Mouse (Mus musculus): Measurements from ENCODE around the gene Frmd4a.

The Frmd4a gene

DNA sequence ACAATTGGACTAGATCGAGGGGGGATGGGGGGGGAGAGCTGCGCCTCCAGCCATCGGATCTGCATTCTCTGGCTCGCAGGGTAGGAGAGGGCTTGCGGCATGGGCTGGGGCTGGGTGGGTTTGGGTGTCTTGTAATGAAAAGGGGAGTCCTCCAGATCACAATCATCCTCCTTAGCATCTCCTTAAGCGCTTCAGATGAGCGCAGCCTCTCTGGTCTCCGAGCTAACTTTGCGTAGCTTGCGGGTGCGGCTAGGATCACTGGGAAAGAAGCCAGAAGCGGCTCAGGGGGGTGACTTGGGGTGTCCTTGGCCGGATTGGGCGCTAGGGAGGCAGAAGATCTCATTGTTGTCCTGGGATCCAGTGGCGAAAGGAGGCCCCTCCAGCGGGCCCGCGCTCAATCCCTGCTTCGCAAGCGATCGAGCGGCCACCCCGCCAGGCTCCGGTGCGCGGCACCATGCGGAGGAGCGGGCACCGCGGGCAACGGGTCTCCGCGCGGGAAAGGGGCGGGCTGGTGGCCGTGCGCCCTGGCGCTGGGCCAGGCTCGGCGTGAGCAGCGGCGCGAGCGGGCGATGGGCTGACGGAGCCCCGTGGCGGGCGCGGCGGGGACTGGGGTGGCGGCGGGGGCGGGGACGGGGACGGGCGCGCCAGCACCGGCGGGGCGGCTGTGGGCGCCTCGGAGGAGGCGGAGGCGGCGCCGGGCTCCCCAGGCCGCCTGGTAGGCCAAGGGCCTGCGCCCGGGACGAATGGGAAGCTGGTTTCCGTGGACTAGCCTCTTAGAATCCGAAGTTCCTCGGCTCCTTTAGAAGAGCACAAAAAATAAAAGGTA, 383.5 kb downstream of the Frmd4a start:
- peak; percentile 65 for DNase-seq

DNA sequence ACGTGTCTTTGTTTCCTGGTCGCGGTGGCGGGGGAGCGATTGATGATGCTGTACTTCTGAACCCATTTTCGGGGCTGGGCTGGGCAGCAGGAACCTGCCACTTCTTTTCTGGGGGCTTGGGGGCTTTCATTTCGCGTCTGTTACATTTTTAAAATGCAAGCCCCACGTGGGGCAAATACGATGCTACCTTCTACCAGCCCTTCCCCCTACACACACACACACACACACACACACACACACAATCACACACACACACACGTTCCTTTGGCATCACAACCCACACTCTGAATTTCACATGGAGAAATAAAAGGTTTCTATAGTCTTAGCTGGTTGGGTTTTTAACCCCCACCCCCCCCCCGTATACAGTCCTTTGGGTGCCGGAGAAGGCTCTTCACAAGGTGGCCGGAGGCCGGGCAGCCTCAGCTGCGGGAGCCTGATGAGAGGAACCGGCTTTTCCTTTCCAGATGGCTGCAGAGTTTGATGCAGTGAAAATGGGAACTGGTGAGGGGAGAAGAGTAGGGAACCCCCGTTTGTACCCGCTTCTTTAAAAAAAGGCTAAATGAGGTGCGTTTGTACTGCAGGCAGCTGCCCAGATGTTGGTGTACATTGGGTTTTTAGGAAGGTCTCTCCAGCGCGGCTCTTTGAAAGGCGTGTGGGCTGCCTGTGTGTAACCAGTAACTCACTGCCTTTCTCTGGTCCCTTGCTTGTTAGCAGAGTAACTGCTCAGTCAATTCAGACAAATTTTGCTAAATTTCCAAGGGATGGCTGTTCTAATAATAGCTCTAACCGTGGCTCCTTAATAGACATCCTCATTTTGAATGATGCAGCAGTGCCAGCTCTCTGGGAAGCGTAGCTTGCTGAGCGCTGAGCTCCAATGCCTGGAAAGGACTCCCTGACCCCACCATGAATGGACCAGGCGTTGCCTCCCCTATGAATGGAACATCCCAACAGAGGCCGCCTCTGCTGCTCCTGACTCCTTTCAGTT, 384.4 kb downstream of the Frmd4a start:
- peak; percentile 28 for DNase-seq

DNA sequence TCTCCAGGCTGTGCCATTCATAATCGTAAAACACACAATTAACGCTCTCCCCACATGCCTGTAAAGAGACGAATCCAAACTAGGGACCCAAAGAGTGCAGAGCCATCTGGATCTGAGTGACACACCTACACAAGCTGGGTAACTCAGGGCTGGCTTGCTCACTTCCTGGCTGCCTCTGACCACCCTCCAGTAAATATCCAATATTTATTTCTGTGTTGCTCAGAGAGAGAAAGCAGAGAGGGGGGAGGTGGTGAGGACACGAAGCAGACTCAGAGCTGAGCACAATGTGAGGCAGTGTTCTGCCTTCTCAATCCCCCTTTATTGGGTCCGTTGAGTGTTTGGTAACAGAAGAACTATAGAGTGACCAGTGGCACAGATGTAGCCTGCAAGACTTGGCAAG, 389.5 kb downstream of the Frmd4a start:
- DNase-seq, result no peak

DNA sequence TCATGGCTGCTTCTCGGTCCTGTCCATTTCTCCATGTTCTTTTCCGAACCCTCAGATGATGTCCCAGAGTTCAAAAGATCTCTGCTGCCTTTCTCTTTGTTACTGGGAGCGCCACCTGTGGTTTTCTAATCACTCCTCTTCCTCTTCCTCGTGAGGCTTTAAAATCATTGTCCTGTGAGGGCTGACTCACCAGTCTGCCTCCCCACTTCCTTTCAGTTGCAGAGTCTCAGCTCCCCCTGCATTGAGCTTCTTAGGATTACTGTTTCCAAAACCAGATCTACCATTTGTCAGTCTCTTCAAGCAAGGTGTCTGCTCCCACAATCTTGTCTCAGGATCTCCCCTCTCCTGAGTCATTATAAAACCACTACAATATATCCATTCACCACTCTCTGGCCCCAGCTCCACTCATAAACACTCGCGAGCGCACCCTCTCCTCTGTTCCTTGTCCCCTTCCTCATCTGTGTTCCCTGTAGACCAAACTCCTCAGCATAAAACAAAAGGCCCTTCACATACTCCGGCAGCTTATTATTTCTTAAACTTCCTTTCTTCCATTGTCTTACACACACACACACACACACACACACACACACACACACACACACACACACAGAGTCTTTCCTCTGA, 392.4 kb downstream of the Frmd4a start:
- DNase-seq, result no peak

DNA sequence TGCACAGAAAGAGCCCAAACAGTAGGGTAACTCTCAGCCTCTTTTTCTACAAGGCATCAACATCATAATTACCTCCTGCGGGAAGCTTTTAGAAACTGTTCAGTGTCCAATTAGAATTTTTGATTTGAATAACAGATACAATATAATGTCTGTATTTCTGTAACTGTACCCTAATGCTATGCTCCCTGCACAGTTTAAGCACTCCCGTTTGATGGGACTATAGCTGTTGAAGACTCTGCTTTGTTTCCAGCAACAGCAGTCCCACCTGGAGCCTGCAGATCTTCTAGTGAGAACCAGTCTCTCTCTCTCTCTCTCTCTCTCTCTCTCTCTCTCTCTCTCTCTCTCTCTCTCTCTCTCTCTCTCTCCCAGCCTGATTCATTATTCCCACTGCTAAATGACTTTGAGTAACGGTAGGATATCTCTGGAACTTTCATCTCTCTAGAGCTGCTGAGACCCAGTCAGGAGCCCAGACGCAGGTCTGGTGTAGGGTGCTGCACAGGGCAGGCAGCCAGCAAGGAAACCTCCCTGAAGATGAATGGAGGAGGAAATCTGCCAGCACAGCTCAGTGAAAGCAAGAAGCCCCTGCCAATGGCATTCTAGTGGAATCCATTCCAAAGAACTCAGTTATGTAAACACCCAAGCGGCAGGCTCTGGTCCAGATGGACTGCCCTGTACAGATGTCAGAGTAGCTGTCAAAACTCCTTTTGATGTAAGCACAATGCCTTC, 395.5 kb downstream of the Frmd4a start:
- DNase-seq, result no peak

DNA sequence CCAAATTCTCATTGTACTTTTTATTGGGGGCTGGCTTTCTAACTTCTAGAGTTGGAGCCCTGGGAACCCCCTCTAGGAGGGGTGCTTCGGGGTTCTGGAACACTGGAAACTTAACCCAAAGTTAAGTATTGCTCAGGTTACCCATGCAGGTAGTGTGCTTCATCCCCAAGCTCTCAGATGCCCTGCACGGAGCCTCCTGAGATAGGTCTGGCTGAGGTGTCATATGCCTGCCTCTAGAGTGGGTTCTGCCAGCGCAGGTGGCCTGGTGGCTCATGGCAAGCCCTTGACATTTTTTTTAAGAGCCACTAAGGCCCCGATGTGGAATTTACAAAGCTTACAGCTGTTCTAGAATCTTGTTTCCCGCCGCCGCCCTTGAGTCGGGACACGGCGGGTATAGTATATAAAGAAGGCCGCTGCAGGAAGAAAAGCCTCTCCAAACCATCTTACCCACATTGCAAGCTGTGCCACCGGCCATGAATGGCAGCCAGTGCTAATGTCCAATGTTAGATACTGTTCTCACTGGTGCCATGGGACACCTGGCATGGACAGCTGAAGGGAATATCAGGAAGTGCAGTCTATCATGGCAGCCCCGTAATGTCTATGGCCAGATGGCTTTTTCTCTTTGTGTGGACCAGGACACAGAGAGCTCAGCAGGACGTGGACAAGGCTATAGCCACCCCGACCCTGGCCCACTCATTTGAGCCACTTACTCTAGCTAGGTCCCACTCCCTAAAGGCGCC, 396.2 kb downstream of the Frmd4a start:
- no peak for DNase-seq

DNA sequence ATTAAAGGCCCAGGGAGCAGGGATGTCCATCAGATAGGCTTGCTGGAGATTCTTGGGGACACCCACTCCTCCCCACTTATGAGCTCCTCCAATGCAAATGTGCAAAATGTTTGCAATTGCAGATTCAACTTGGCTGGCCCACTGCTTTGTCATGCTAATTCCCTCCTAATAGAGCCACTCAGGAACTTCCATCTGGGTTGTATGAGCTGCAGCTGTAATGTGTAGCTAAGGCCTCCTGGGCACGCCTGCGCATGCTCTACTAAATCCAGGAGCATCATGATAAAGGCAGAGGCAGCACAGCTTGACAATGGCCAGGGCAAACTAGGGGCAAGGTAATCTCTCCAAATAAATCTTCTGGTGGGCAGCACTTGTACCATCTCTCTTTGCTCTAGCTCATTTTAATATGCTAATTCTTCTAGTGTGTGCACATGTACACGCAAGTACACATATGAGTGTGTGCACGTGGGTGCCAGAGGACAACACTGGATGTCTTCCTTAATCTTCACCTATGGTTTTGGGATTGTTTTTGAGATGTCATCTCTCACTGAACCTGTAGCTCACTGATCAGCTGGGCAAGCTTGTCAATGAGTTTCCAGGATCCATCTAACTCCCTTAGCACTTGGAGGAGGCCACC, 403.3 kb downstream of the Frmd4a start:
- DNase-seq, result no peak

DNA sequence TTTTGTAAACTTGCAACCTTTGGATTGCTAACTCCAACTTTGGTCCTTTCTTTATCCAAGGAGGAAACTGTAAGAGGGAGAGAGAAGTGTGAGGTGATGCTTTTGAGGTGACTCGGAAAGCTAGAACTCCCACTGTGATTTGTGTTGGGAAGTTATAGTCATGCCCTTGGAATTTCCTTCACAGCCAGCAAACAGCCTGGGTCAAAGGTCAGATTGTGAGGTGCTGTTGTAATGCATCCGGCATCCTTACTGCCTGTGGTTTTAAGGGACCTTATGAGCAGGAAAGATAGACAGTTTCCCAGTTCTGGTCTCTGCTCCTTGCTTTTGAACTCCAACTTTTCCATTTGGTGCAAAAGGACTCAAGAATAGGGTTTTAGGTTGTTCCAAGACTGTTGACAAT, 404.2 kb downstream of the Frmd4a start:
- no peak for DNase-seq

DNA sequence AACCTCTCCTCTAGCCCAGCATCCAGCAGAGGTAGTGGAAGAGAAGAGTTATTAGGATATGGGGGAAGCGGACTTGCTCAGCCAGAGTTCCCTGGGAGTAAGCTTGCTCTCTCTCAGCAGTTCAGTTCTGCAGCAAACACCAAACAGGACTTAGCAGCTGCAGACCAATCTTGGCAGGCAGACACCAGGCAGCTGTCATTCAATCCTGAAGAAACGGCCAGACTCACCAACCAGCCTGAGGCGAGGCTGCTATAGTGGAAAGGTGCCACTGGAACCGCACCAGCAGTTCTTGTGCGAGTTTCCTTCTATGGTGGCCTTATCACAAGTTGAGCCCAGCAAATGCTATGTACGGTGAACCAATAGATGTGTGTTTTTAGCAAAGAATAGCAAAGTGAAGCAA, 406.4 kb downstream of the Frmd4a start:
- DNase-seq, result no peak

DNA sequence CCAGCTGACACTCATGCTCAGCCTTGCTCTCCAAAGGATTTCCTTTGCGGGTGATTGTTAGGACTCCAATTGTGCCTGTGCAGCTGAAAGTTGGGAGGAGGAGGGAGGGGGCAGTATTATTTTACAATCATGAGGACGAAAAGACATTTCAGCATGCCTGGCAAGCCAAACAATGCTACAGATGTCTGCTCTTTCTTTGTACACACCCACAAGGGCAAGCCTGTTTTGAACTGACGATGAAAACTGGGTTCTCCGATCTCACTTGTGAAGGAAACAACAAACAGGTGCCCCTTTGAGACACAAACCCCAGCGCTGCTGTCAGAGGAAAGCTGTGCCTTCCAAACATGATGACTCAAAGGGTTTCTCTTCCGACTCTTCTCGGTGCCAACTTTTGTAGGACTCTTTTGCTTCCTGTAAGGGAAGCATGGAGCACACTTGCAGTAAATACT, 410.9 kb downstream of the Frmd4a start:
- DNase-seq, result no peak

DNA sequence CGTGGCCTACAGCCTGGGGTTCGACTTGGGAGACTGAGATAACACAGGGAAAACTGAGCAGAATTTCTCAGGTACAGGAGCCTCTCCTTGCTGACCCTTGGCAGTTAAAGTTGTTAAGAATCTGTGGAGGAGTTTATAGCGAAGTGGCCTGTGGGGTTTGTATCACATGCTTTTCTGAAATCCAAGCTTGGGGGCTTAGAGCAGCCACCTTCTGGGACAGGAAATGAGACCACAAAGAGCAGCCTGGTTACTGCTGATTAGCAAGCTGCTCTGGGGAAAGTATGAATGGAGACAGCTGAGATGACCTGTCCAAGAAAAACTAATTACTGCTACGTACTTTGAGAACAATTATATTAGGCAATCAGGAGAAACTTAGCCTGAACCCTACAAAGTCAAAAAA, 415.6 kb downstream of the Frmd4a start:
- no peak for DNase-seq

DNA sequence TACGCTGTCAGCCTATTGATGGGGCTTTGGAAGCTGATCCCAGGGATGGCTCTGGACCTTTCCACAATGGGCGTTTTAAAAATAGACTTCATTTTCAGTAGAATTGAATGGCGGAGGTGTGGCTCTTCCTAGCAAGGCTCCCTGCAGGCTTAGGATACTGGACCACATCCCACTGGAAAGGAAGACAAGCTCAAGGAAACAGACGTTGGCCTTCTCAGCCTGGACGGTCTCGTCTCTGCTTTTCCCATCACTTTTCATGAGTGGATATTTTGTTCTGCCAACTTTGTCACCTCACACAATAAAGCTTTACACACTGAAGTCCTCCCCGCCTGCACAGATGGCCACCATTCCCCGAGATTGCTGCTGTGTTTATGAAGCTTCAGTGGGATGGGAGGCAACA, 417.5 kb downstream of the Frmd4a start:
- no peak for DNase-seq

DNA sequence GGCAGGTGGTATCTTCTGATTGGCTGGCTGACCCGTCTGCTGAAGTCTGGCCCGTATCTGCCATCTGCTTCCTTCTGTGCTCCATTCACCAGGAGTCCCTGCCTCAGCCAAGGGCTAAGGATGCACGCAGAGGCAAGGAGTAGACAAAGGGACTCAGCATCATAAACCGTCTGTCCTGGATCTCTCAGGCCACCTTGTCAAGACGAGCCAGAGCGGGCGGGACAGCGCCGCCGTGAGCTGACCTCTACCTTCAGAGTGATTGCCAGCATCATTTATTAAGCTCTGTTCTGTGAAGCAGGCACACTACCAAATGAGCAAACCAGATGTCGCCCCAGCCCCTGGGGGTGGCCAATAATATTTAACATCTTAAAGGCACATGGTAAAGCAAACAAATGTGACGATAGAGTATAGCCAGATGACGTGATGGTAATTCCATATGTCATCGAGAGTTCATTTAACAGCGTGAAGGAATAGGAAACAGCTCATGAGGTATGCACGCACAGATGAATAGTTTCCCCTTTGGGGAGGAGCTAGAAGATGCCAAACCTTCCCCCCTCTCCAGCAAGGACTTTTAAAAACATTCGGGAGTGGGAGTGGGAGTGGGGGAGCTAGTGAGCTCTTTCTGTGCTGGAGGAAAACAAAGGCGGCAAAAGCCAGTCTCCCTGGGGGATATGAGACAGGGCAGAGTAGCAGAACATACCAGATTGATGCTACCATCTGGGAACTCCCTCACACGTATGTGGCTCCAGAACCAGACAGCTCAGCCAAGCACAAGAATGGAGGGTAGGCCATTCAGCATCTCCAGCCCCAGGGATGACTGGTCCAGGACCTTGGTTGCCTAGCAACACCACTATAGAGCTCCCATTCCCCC, 419.1 kb downstream of the Frmd4a start:
- DNase-seq, result no peak

DNA sequence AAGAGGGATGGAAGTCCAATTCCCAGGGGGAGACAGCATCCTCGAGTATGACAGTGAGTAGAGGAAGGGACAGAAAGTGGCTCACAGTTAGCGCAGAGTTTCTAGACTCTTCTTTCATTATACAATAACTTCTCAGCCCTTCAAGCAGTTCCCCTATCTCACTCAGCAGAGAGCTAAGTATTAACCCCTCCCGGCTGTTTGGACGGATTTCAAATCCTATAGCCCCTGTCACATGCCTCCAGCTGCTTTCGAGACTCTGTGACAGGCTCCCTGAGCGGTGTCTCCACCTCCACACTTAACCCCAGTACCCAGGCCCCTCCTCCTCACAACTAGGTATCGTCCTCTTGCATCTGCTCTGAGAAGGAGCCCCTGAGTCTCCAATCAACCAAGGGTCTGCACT, 421.2 kb downstream of the Frmd4a start:
- no peak for DNase-seq

DNA sequence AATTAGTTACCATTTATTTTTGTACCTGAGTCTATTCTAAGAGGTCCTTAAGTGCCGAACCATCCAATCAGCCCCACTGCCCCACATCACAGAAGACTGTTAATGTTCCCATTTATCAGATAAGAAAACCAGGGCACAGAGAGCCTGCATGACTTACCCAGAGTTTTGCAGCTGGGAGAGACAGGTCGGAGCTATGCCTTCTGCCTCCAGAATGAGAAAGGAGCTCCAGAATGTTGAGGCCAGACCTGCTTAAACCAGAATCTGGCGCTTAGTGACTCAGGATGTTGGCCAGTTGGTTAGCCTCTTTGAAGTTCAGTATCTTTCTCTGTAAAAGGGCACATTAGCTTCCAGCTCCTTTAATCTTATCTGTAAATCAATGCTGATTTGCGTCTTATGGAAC, 422.4 kb downstream of the Frmd4a start:
- no peak for DNase-seq

DNA sequence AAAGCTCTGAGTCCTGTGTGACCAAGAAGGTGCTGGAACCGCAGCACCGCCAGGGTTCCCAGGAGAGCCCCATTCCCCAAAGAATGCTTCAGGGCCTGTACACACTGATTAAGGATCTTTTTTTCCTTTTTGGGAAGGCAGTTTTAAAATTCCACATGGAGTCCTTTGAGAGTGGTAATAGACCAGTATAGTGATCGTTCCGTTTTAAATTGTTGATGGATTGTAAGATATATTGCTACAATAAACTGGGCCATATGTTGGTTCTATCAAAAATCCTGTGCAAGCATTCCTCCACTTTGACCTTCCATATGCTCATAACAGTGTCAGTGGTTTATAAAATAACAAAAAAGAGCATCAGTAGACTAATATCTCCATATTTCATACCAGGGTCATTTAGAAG, 424.3 kb downstream of the Frmd4a start:
- no peak for DNase-seq

DNA sequence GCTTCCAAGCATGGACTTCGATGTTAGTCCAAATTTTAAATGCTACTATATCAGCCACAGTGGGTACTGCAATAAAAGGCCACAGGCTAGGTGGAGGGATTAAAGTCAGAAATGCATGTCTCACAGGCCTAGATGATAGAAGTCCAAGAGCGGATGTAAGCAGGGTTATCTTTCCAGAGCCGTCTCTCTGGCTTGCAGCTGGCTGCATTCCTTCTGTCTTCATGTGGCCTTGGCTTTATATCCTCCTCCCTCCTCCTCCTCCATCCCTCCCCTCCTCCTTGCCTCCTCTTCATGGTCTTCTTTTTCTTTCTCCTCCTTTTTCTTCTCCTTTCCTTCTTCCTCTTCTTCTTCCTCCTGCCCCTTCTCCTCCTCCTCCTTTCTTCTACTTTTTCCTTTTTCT, 427.2 kb downstream of the Frmd4a start:
- DNase-seq, result no peak

DNA sequence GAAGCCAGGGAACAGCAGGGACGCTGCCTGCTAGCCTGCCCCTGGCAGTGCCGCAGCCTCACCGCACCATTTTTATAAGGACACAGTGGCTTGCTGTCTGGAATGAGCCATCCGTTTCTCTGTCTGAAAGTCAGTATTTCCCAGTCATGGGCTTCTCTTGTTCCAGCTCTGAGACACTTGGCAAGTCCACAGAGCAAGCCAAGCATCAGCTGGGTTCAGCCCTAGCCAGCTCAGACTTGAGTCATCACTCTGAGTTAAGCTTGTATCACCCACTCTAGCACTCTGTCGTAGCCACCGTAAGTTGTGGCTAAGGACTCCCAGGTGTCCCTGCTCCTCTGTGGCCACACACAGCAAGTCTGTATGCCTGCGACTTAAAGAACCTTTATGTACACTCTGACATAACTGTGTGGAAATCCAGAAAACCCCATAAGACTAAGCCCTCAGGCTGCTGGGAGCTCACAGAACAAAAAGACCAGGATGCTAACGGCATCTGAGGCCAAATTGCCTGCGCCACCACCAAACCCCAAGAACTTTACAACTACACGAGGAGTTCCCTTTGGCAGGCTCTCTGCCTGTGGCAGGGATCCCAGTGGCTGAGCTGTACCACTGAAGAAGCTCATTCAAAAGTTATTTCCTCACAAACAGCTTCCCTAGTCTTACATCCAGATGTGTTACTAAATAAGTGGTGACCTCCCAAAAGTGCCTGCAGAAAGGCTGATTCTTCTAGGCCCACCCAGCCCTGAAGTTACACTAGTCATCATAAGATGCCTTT, 428.3 kb downstream of the Frmd4a start:
- DNase-seq, result peak; percentile 30

DNA sequence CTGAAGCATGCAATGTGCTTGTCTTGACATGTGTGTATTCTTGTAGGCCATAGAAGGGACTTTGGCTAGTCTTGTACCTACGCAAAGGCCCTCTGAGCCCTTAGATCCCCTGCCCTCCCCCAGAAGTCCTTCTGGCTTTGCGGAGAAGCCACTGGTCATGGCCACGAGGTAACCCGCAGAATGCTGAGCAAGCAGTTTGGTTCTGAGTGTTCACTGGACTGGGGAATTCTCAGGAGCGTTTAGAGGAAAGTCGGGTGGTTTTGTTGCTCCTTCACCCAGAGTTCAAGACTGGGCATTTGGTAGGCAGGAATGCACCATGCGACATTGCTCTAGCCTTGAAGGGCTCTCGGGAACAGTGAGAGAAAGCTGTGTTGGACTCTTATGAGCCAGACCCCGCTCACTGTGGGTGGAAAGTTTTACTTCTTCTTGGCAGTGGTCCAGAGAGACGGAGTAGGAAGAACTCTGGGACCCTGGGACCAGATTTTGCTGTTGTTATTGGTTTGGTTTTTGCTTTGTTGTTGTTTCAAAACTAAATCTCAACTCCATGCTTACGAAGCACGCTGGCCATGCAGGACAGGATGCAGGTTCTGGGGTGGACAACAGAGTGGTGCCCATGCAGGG, 432.5 kb downstream of the Frmd4a start:
- no peak for DNase-seq
